Mouse (Mus musculus): Measurements from ENCODE around the gene Tmem130. TPM values are rescaled to one million over a fixed set of nuclear protein-coding genes. Genes with fewer than 3 reads are reported as not detected.
A peak's percentile ranks its signal among the peaks of the same experiment; 100 is the strongest.
"Not testable (repeated sequence)": the region's sequence is repeated elsewhere in the genome, so short reads cannot be mapped to it uniquely, and the experiment has no call there.

Gene Tmem130
- under 1 TPM; 0.20 to 0.82 (median 0.45) TPM for total RNA-seq (2022)

- DNase-seq (ENCODE audit: low spot score), result no peak
Observed at GRCm38 (mm10) chr5:144761161-144761868, at the start of gene Tmem130. TSS of gene Tmem130 (minus strand) at chr5:144761818.

GRCm38 (mm10) chr5:144806931-144807330 lies 45.3 kb upstream of the Tmem130 start:
- no peak for DNase-seq (ENCODE audit: low spot score)

GRCm38 (mm10) chr5:144804181-144804580 lies 42.6 kb upstream of the Tmem130 start:
- DNase-seq (ENCODE audit: low spot score), result peak; percentile 27

GRCm38 (mm10) chr5:144803066-144803465 lies 41.4 kb upstream of the Tmem130 start:
- no peak for DNase-seq (ENCODE audit: low spot score)

GRCm38 (mm10) chr5:144797116-144797515 lies 35.5 kb upstream of the Tmem130 start:
- DNase-seq (ENCODE audit: low spot score), result no peak

GRCm38 (mm10) chr5:144794687-144795086 lies 33.1 kb upstream of the Tmem130 start:
- DNase-seq (ENCODE audit: low spot score), result no peak

GRCm38 (mm10) chr5:144793374-144793773 lies 31.8 kb upstream of the Tmem130 start:
- DNase-seq (ENCODE audit: low spot score), result no peak

- no peak for DNase-seq (ENCODE audit: low spot score)
Observed at GRCm38 (mm10) chr5:144786464-144786863, 24.8 kb upstream of the Tmem130 start.

- no peak for DNase-seq (ENCODE audit: low spot score)
Observed at GRCm38 (mm10) chr5:144780654-144781053, 19.0 kb upstream of the Tmem130 start.

- DNase-seq (ENCODE audit: low spot score), result no peak
Observed at GRCm38 (mm10) chr5:144773231-144773630, 11.6 kb upstream of the Tmem130 start.

- no peak for DNase-seq (ENCODE audit: low spot score)
Observed at GRCm38 (mm10) chr5:144769067-144769482, 7.5 kb upstream of the Tmem130 start.

- peak; percentile 81 for DNase-seq (ENCODE audit: low spot score)
Observed at GRCm38 (mm10) chr5:144767911-144768841, 6.6 kb upstream of the Tmem130 start.

- DNase-seq (ENCODE audit: low spot score), result not testable (repeated sequence)
Observed at GRCm38 (mm10) chr5:144767106-144767798, 5.6 kb upstream of the Tmem130 start, which contains the start of gene Trrap. TSS of gene Trrap (plus strand) at chr5:144767732.

GRCm38 (mm10) chr5:144766646-144767045 lies 5.0 kb upstream of the Tmem130 start:
- DNase-seq (ENCODE audit: low spot score), result no peak

GRCm38 (mm10) chr5:144766026-144766425 lies 4.4 kb upstream of the Tmem130 start:
- DNase-seq (ENCODE audit: low spot score), result no peak

- no peak for DNase-seq (ENCODE audit: low spot score)
Observed at GRCm38 (mm10) chr5:144758422-144758821, 3.2 kb downstream of the Tmem130 start.

GRCm38 (mm10) chr5:144757402-144757801 lies 4.2 kb downstream of the Tmem130 start:
- DNase-seq (ENCODE audit: low spot score), result no peak

GRCm38 (mm10) chr5:144755191-144755590 lies 6.4 kb downstream of the Tmem130 start:
- no peak for DNase-seq (ENCODE audit: low spot score)

GRCm38 (mm10) chr5:144753041-144753440 lies 8.6 kb downstream of the Tmem130 start:
- DNase-seq (ENCODE audit: low spot score), result peak; percentile 35

GRCm38 (mm10) chr5:144752432-144752831 lies 9.2 kb downstream of the Tmem130 start:
- no peak for DNase-seq (ENCODE audit: low spot score)

- DNase-seq (ENCODE audit: low spot score), result no peak
Observed at GRCm38 (mm10) chr5:144737101-144737500, 24.5 kb downstream of the Tmem130 start.

- DNase-seq (ENCODE audit: low spot score), result peak; percentile 30
Observed at GRCm38 (mm10) chr5:144734949-144735348, 26.7 kb downstream of the Tmem130 start.

All from heart, adult 8-10 months (tissue).